Comparison of ENCODE assay signal across 18 mouse cellular contexts in genomic region chr4:85272877-85273276, GRCm38 (mm10).
DNase-seq lines count a peak whose midpoint lies in the region; ATAC-seq and TF ChIP-seq lines count a peak whose summit lies in the region.
"Had no signal": no experiment of that assay in that cellular context is flagged by ENCODE, and none has a peak within 500 bp of the region (broad histone marks: within the 10 kb centered on the region; RNA-seq: fewer than 3 reads in every experiment).

No protein-coding gene starts in this region.

- no peak for TF ChIP-seq CTCF in layer of hippocampus, adult 2 months (conservative IDR thresholded peaks at IDR 0.05)

- no peaks in the 10 kb centered on the region for H3K4me1 ChIP-seq in embryonic facial prominence, embryonic 14.5 days (ENCODE audit: control insufficient read depth, insufficient read depth, low read length)
- peaks cover 4% of the 10 kb centered on the region for H3K4me1 ChIP-seq in embryonic facial prominence, embryonic 10.5 days
- peaks cover 16% of the 10 kb centered on the region for H3K4me1 ChIP-seq in hindbrain, embryonic 13.5 days (replicated peaks)
- H3K4me1 ChIP-seq in neural tube, embryonic 14.5 days (ENCODE audit: control insufficient read depth, insufficient read depth, low read length): 0 out of 2 replicates have a peak, but pooled peaks cover 3% of the 10 kb centered on the region
- H3K4me1 ChIP-seq: heart, embryonic 12.5 days; megakaryocyte, embryonic 14.5 days had no signal

- no peak overlapping the region for H3K4me2 ChIP-seq in embryonic facial prominence, embryonic 14.5 days (ENCODE audit: low read depth, low read length)
- H3K4me2 ChIP-seq in hindbrain, embryonic 13.5 days: no peak overlapping the region
- no peak overlapping the region for H3K4me2 ChIP-seq in neural tube, embryonic 14.5 days (ENCODE audit: low read depth, low read length)
- H3K4me2 ChIP-seq: heart, embryonic 12.5 days had no signal

- ATAC-seq in embryonic facial prominence, embryonic 14.5 days (ENCODE audit: low read depth): peak; percentile 44; the same call in 1 of the 2 replicates
- ATAC-seq in hindbrain, embryonic 13.5 days (ENCODE audit: low FRiP score): peak; percentile 66; the same call in 1 of the 2 replicates
- peak; percentile 60; the same call in 1 of the 2 replicates for ATAC-seq in neural tube, embryonic 14.5 days (ENCODE audit: low read depth)
- ATAC-seq: activated CD4-positive, CD25-positive, alpha-beta regulatory T cell, adult 4 months; intestine, postnatal 0 days; lung, postnatal 0 days had no signal

- WGBS in embryonic facial prominence, embryonic 14.5 days: 78% methylated on average over 4 of the region's 4 CpGs
- WGBS in embryonic facial prominence, embryonic 10.5 days: 91% methylated on average over 4 of the region's 4 CpGs
- 71% methylated on average over 4 of the region's 4 CpGs for WGBS in hindbrain, embryonic 13.5 days
- 79% methylated on average over 4 of the region's 4 CpGs for WGBS in neural tube, embryonic 14.5 days

- DNase-seq in embryonic facial prominence, embryonic 14.5 days (ENCODE audit: low spot score): no peak
- no peak for DNase-seq in embryonic facial prominence, embryonic 10.5 days (ENCODE audit: low spot score)
- DNase-seq in layer of hippocampus, adult 2 months (ENCODE audit: low spot score in 2 of 2): no peak
- no peak for DNase-seq in layer of hippocampus, adult 9-11 months
- no peak for DNase-seq in embryo, embryonic 10.5 days (ENCODE audit: low spot score)
- no peak for DNase-seq in left cerebral cortex, postnatal 10 days (ENCODE audit: extremely low spot score in 1 of 2, low spot score in 2 of 2)
- DNase-seq: cerebellum, adult 11 months; gastrocnemius, postnatal 36 days; heart, postnatal 36 days; kidney, postnatal 36 days had no signal

- H3K9me3 ChIP-seq in embryonic facial prominence, embryonic 14.5 days (ENCODE audit: control insufficient read depth, low read length): no peaks in the 10 kb centered on the region
- H3K9me3 ChIP-seq in embryonic facial prominence, embryonic 10.5 days: no peaks in the 10 kb centered on the region
- H3K9me3 ChIP-seq in hindbrain, embryonic 13.5 days: no peaks in the 10 kb centered on the region
- H3K9me3 ChIP-seq in neural tube, embryonic 14.5 days (ENCODE audit: control insufficient read depth, low read length): no peaks in the 10 kb centered on the region
- H3K9me3 ChIP-seq: heart, embryonic 12.5 days had no signal

- H3K9ac ChIP-seq in embryonic facial prominence, embryonic 14.5 days (ENCODE audit: low read depth, low read length): no peak overlapping the region
- H3K9ac ChIP-seq in hindbrain, embryonic 13.5 days: no peak overlapping the region
- H3K9ac ChIP-seq in neural tube, embryonic 14.5 days (replicated peaks; ENCODE audit: low read depth, low read length): no peak overlapping the region
- H3K9ac ChIP-seq: heart, embryonic 12.5 days; liver, embryonic 14.5 days had no signal

- no peak overlapping the region for H3K4me3 ChIP-seq in embryonic facial prominence, embryonic 14.5 days (ENCODE audit: low read depth, low read length)
- no peak overlapping the region for H3K4me3 ChIP-seq in embryonic facial prominence, embryonic 10.5 days
- no peak overlapping the region for H3K4me3 ChIP-seq in layer of hippocampus, adult 2 months
- H3K4me3 ChIP-seq in hindbrain, embryonic 13.5 days: no peak overlapping the region
- no peak overlapping the region for H3K4me3 ChIP-seq in neural tube, embryonic 14.5 days (ENCODE audit: low read depth, low read length)
- H3K4me3 ChIP-seq: heart, embryonic 12.5 days; megakaryocyte, embryonic 14.5 days had no signal

- H3K27me3 ChIP-seq in embryonic facial prominence, embryonic 14.5 days (replicated peaks; ENCODE audit: control insufficient read depth, insufficient read depth, low read length): no peaks in the 10 kb centered on the region
- H3K27me3 ChIP-seq in embryonic facial prominence, embryonic 10.5 days (replicated peaks; ENCODE audit: low read depth, poor library complexity, severe bottlenecking): no peaks in the 10 kb centered on the region
- H3K27me3 ChIP-seq in hindbrain, embryonic 13.5 days: no peaks in the 10 kb centered on the region
- no peaks in the 10 kb centered on the region for H3K27me3 ChIP-seq in neural tube, embryonic 14.5 days (ENCODE audit: control insufficient read depth, insufficient read depth, low read length)
- H3K27me3 ChIP-seq: heart, embryonic 12.5 days; megakaryocyte, embryonic 14.5 days had no signal

- intact Hi-C loops in left cerebral cortex, postnatal 10 days (cut with DNase I): no loop called here

- no peak overlapping the region for H3K27ac ChIP-seq in embryonic facial prominence, embryonic 14.5 days (replicated peaks; ENCODE audit: low read depth, low read length)
- H3K27ac ChIP-seq in embryonic facial prominence, embryonic 10.5 days (replicated peaks): no peak overlapping the region
- peak overlapping the region; percentile 67 for H3K27ac ChIP-seq in layer of hippocampus, adult 2 months
- peak overlapping the region; percentile 19; the same call in 1 of the 2 replicates for H3K27ac ChIP-seq in hindbrain, embryonic 13.5 days
- no peak overlapping the region for H3K27ac ChIP-seq in neural tube, embryonic 14.5 days (ENCODE audit: low read depth, low read length)
- H3K27ac ChIP-seq: liver, embryonic 14.5 days had no signal

- no peaks in the 10 kb centered on the region for H3K36me3 ChIP-seq in embryonic facial prominence, embryonic 14.5 days (ENCODE audit: control insufficient read depth, insufficient read depth, low read length)
- no peaks in the 10 kb centered on the region for H3K36me3 ChIP-seq in embryonic facial prominence, embryonic 10.5 days (replicated peaks)
- H3K36me3 ChIP-seq in hindbrain, embryonic 13.5 days: no peaks in the 10 kb centered on the region
- no peaks in the 10 kb centered on the region for H3K36me3 ChIP-seq in neural tube, embryonic 14.5 days (ENCODE audit: control insufficient read depth, insufficient read depth, low read length)
- H3K36me3 ChIP-seq: heart, embryonic 12.5 days had no signal

Comparison
In these comparisons a context has a peak if more than half of its experiments do, and no peak if none do; other contexts are left out.
1. H3K27ac ChIP-seq: peak in layer of hippocampus, adult 2 months (single experiment) and hindbrain, embryonic 13.5 days (single experiment); none in embryonic facial prominence, embryonic 14.5 days (single experiment), embryonic facial prominence, embryonic 10.5 days (single experiment) and neural tube, embryonic 14.5 days (single experiment).
2. Peak in every context shown above with its lines, with median percentiles within 50 percentile points of each other: ATAC-seq.